Mouse (Mus musculus) embryonic facial prominence, embryonic 14.5 days (tissue): ENCODE measurements at regions not wholly inside any gene's neighbourhood (a gene's known extent, or its start where the extent isn't known, plus 50 kb on each side); places are given as distances from the start of the nearest gene placed in this dataset.
A peak's percentile ranks its signal among the peaks of the same experiment; 100 is the strongest.

Source experiments
- ATAC-seq: fragments of 200-750 bp; cut with Nextera tagmentation; 2 replicates; pipeline ENCODE4 v1.8.0; 2017; ENCODE audit warnings: low read depth, moderate number of reproducible peaks, moderate TSS enrichment
- DNase-seq: peaks from one replicate; pipeline ENCODE4 v3.0.0-alpha.2; 2015; ENCODE audit warnings: low spot score
- H3K27ac ChIP-seq: fragments of 300-500 bp; sonication (generic); replicated peaks from 2 replicates; pipeline ENCODE4 v1.5.1; 2014; ENCODE audit warnings: low read depth, mild to moderate bottlenecking, low read length, moderate library complexity
- H3K27me3 ChIP-seq: fragments of 300-500 bp; sonication (generic); replicated peaks from 2 replicates; pipeline ENCODE4 v1.6.1; 2014; ENCODE audit warnings: low read length; ENCODE audit not compliant: control insufficient read depth, insufficient read depth
- H3K36me3 ChIP-seq: fragments of 300-500 bp; sonication (generic); 2 replicates; pipeline ENCODE4 v1.6.1; 2014; ENCODE audit warnings: low read length, mixed read lengths; ENCODE audit not compliant: control insufficient read depth, insufficient read depth
- H3K4me1 ChIP-seq: fragments of 300-500 bp; sonication (generic); 2 replicates; pipeline ENCODE4 v1.6.1; 2014; ENCODE audit warnings: antibody characterized with exemption, low read length; ENCODE audit not compliant: control insufficient read depth, insufficient read depth
- H3K4me2 ChIP-seq: fragments of 300-500 bp; sonication (generic); 2 replicates; pipeline ENCODE4 v1.6.1; 2014; ENCODE audit warnings: low read depth, mild to moderate bottlenecking, low read length, moderate library complexity, mixed read lengths
- H3K4me3 ChIP-seq: fragments of 300-500 bp; sonication (generic); 2 replicates; pipeline ENCODE4 v1.5.1; 2014; ENCODE audit warnings: low read depth, mild to moderate bottlenecking, low read length
- H3K9ac ChIP-seq: fragments of 300-500 bp; sonication (generic); 2 replicates; pipeline ENCODE4 v1.6.1; 2014; ENCODE audit warnings: low read depth, mild to moderate bottlenecking, low read length, moderate library complexity, mixed read lengths
- H3K9me3 ChIP-seq: fragments of 300-500 bp; sonication (generic); 2 replicates; pipeline ENCODE4 v1.6.1; 2016; ENCODE audit warnings: low read length; ENCODE audit not compliant: control insufficient read depth
- WGBS: fragments of 180-500 bp; shearing (Covaris S2); extraction: QIAGEN DNeasy Blood & Tissue Kit; methylation state at CpG from one replicate; pipeline ENCODE4 v1.1.7; 2014; 5-methylcytosine and 5-hydroxymethylcytosine counted together

- 26% methylated on average over 17 of the region's 17 CpGs for WGBS
- Histone ChIP-seq H3K4me2 (no peak overlapping the region), H3K4me1 (peaks cover 9% of the 10 kb centered on the region), H3K9me3 (no peaks in the 10 kb centered on the region), H3K36me3 (no peaks in the 10 kb centered on the region), H3K27ac (no peak overlapping the region; the same call in 1 of the 2 replicates), H3K27me3 (no peaks in the 10 kb centered on the region), H3K9ac (no peak overlapping the region), H3K4me3 (no peak overlapping the region)
- ATAC-seq (peak; percentile 94), DNase-seq (peak; percentile 90)
Observed at GRCm38 (mm10) chr9:30149481-30150468, 186.8 kb upstream of the Ntm start.

GRCm38 (mm10) chr9:30151173-30151572 is 188.2 kb upstream of the Ntm start:
- H3K27me3 ChIP-seq: no peaks in the 10 kb centered on the region
- no peak overlapping the region for H3K4me2 ChIP-seq
- 89% methylated on average over 1 of the region's 1 CpGs for WGBS
- ATAC-seq: no peak
- no peaks in the 10 kb centered on the region for H3K9me3 ChIP-seq
- no peak overlapping the region for H3K9ac ChIP-seq
- H3K4me1 ChIP-seq: peaks cover 9% of the 10 kb centered on the region
- no peak overlapping the region for H3K4me3 ChIP-seq
- no peaks in the 10 kb centered on the region for H3K36me3 ChIP-seq
- DNase-seq: peak; percentile 43
- H3K27ac ChIP-seq: no peak overlapping the region

- DNase-seq (no peak), ATAC-seq (peak; percentile 30; the same call in 1 of the 2 replicates)
- peaks cover 11% of the 10 kb centered on the region for H3K4me1 ChIP-seq
- H3K4me2 ChIP-seq: no peak overlapping the region
- H3K27me3 ChIP-seq: no peaks in the 10 kb centered on the region
- H3K9me3 ChIP-seq: no peaks in the 10 kb centered on the region
- no peak overlapping the region for H3K9ac ChIP-seq
- no peaks in the 10 kb centered on the region for H3K36me3 ChIP-seq
- no peak overlapping the region for H3K27ac ChIP-seq
- WGBS: 85% methylated on average over 13 of the region's 13 CpGs
- H3K4me3 ChIP-seq: no peak overlapping the region
Observed at GRCm38 (mm10) chr9:30166235-30166752, 203.4 kb upstream of the Ntm start.

- Histone ChIP-seq H3K27me3 (no peaks in the 10 kb centered on the region), H3K4me1 (peaks cover 11% of the 10 kb centered on the region), H3K9me3 (no peaks in the 10 kb centered on the region), H3K4me3 (no peak overlapping the region), H3K9ac (no peak overlapping the region), H3K36me3 (no peaks in the 10 kb centered on the region), H3K4me2 (no peak overlapping the region), H3K27ac (peak overlapping the region; percentile 52)
- WGBS: 16% methylated on average over 7 of the region's 7 CpGs
- no peak for ATAC-seq
- DNase-seq: peak; percentile 63
Observed at GRCm38 (mm10) chr9:30167223-30167622, 204.3 kb upstream of the Ntm start.

- no peak for DNase-seq
- 83% methylated on average over 6 of the region's 6 CpGs for WGBS
Observed at GRCm38 (mm10) chr9:30174646-30175045, 211.7 kb upstream of the Ntm start.

GRCm38 (mm10) chr9:30175376-30175775 is 212.4 kb upstream of the Ntm start:
- DNase-seq (no peak), ATAC-seq (no peak)
- H3K36me3 ChIP-seq: no peaks in the 10 kb centered on the region
- H3K9me3 ChIP-seq: no peaks in the 10 kb centered on the region
- H3K4me3 ChIP-seq: no peak overlapping the region
- H3K4me1 ChIP-seq: no peaks in the 10 kb centered on the region
- H3K4me2 ChIP-seq: no peak overlapping the region
- H3K27ac ChIP-seq: no peak overlapping the region
- WGBS: 75% methylated on average over 3 of the region's 3 CpGs
- no peak overlapping the region for H3K9ac ChIP-seq
- no peaks in the 10 kb centered on the region for H3K27me3 ChIP-seq

More at GRCm38 (mm10) chr9:30174646-30175045, 211.7 kb upstream of the Ntm start:
- H3K36me3 ChIP-seq: no peaks in the 10 kb centered on the region
- H3K27me3 ChIP-seq: no peaks in the 10 kb centered on the region
- H3K4me3 ChIP-seq: no peak overlapping the region
- no peaks in the 10 kb centered on the region for H3K9me3 ChIP-seq
- no peak overlapping the region for H3K4me2 ChIP-seq
- no peaks in the 10 kb centered on the region for H3K4me1 ChIP-seq
- H3K9ac ChIP-seq: no peak overlapping the region
- H3K27ac ChIP-seq: no peak overlapping the region
- no peak for ATAC-seq

GRCm38 (mm10) chr9:30183409-30183808 is 220.5 kb upstream of the Ntm start:
- Histone ChIP-seq H3K9ac (no peak overlapping the region), H3K36me3 (no peaks in the 10 kb centered on the region), H3K9me3 (no peaks in the 10 kb centered on the region), H3K27ac (no peak overlapping the region), H3K4me1 (peaks cover 4% of the 10 kb centered on the region; the same call in 1 of the 2 replicates), H3K4me2 (no peak overlapping the region), H3K27me3 (no peaks in the 10 kb centered on the region), H3K4me3 (no peak overlapping the region)
- WGBS: 42% methylated on average over 11 of the region's 11 CpGs
- no peak for ATAC-seq
- peak; percentile 47 for DNase-seq

- Histone ChIP-seq H3K27ac (no peak overlapping the region), H3K9ac (no peak overlapping the region), H3K4me3 (no peak overlapping the region), H3K36me3 (no peaks in the 10 kb centered on the region), H3K27me3 (no peaks in the 10 kb centered on the region), H3K9me3 (no peaks in the 10 kb centered on the region), H3K4me2 (no peak overlapping the region), H3K4me1 (peaks cover 4% of the 10 kb centered on the region; the same call in 1 of the 2 replicates)
- ATAC-seq (no peak), DNase-seq (no peak)
- WGBS: 75% methylated on average over 10 of the region's 10 CpGs
Observed at GRCm38 (mm10) chr9:30184996-30185763, 222.2 kb upstream of the Ntm start.
